Mouse (Mus musculus): Measurements from ENCODE around the gene Susd6.
"Not testable (repeated sequence)": the region's sequence is repeated elsewhere in the genome, so short reads cannot be mapped to it uniquely, and the experiment has no call there.

Gene Susd6

DNA sequence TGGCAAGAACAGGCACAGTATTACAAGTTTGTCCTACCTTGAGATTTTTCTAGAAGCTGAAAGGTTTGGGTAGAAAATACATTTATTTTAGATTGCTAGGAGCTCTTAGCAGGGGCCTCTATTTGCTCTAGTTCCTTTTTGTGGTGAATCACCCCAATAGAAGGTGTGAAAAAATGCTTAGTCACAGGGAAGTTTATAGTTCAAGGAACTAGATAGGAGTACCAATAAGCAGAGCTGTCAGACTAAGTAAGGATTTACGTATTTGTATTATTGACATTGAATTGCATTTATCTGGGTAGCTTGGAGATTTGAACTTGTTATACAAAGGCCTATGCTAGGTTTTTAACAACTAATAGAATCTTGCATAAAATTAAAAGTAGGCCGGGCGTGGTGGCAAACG, 23.6 kb downstream of the Susd6 start:
- DNase-seq (ENCODE audit: low spot score), result no peak

- DNase-seq (ENCODE audit: low spot score), result no peak
These were observed 24.2 kb downstream of the Susd6 start for GRCm38 (mm10) chr12:80814529-80814928.

- DNase-seq (ENCODE audit: low spot score), result no peak
These were observed 25.0 kb downstream of the Susd6 start for GRCm38 (mm10) chr12:80815298-80815697.

DNA sequence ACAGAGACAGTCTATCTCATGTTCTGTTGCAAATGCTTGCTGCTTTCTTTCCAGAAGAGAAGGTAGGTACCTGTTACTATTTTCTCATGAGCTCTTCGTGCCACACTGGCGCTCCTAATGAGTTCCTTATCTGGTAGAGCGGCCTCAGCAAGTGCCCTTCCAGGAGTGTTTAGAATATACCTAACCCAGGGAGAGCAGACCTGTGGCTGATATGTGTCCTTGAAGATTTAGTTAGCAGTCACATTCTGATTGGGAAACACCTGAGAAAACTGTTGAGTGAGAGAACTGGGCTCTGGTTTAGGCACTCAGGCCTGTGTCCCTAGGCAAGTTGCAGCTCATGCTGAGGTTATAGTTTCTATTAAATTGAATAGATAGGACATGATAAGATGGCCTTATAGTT, 25.6 kb downstream of the Susd6 start:
- DNase-seq (ENCODE audit: low spot score), result no peak

DNA sequence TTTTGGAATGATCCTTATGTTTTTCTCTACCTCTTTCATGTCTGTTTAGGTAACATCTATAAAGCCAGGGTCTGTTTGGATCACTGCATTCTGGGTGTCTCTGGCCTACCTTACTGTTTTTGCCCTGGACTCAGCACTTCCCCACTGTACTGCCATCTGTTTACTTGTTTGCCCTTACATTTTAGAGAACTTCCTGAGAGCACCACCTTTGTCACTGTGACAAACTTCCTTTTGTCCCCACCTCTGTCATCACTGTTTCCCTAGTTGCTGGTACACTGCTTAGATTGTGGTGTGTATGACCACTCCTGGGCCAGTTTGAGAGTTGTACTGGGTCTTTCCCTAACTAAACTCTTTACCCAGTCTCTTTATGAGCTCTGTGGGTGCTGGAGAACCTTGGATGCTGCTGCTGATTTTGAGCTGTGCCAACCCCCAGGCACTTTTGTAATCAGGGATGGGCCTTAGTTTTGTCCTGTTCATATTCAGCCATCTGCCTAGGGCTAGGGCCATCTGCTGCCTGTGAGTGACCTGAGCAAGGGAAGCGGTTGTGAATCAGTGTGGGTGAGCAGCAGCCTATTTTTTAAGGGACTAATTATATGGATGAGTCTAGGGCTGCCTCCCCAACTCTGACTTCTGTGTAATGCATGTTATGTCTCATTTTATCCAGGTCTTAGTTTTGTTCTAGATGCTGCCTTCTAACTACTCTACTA, 26.2 kb downstream of the Susd6 start:
- no peak for DNase-seq (ENCODE audit: low spot score)

DNA sequence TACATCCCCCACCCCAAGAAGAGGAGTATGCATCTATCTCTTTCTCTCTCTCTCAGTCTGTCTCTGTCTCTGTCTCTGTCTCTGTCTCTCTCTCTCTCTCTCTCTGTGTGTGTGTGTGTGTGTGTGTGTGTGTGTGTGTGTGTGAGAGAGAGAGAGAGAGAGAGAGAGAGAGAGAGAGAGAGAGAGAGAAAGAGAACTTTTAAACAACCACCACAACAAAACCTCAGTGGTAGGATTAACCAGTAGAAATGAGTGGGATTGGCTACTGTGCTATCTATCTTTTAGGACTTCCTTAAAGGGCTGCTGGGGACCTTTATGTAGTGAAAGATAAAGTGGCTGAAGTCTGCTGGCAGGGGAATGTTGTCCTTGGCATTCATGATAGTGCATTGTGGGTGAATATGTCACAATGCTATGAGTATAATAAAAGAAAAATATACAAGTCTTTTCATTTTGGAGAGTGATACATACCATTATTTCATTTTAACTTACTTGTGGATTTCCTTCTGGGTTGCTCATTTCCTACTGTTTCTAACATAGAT, 27.5 kb downstream of the Susd6 start:
- DNase-seq (ENCODE audit: low spot score), result no peak

DNA sequence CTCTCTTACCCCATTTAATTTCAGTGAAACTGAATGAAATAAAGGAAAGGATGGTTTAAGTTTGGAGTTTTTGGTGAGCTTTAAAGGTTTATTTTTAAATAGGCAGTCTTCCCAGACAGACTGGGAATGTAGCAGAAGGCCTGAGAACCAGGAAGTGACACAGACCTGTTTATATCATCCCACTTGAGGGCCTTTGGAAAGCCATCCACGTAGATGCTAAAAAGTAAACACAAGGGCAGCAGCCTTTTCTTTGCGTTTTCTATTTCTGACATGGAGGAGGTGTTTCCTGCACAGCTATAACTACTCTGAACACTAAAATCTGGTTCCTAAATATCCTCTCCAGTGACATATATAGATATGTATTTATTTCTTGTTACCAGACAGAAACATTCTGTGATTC, 28.7 kb downstream of the Susd6 start:
- DNase-seq (ENCODE audit: low spot score), result not testable (repeated sequence)

GRCm38 (mm10) chr12:80821312-80822007, 31.1 kb downstream of the Susd6 start:
- peak; percentile 26 for DNase-seq (ENCODE audit: low spot score)

GRCm38 (mm10) chr12:80822533-80822932, 32.2 kb downstream of the Susd6 start:
- DNase-seq (ENCODE audit: low spot score), result no peak

DNA sequence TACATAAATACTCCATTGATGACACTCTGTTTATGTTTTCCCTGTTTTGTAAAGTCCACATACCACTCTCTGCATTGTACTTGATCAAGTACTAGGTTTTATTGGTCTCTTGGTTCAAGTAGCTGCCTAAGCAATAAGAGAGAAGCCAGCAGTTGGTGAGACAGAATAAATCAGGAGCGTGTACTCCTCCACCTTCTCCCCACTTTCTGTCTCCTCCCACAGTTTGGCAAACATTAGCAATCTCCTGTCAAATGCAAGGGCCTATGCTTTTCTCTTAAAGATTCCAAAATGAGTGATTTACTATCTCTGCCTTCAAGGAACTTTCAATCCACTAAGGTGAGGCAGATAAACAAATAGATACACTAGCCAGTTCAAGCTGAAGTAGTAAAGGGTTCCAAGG, 33.9 kb downstream of the Susd6 start:
- no peak for DNase-seq (ENCODE audit: low spot score)

GRCm38 (mm10) chr12:80826423-80826822, 36.1 kb downstream of the Susd6 start:
- DNase-seq (ENCODE audit: low spot score), result no peak

DNA sequence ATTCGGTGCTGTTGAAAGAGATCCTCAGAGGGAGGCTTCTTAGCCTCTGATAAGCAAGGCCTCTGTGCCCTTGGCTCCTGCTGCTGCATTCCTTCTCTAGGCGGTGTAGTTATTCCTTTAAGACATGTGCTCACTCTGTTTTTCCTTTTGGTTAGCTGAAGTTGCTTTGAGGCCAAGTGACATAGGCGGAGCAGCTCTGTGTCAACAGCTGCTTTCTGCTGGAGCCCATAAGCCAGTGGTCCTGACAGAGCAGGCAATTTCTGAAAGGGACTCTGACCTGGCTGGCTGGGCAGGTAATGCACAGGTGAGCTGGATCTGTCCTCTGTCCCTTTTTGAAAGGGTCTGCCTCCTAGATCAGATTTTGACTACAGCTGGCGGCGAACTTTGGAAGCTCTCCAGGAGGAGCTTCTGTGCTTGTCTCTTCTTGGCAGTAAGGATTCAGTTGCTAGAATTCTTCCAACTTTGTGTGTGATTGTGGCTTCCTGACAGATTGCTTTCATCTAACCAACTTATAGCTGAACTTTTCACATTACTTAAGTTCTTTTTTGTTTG, 37.2 kb downstream of the Susd6 start:
- DNase-seq (ENCODE audit: low spot score), result peak; percentile 53

GRCm38 (mm10) chr12:80828020-80828419, 37.7 kb downstream of the Susd6 start:
- DNase-seq (ENCODE audit: low spot score), result no peak

- no peak for DNase-seq (ENCODE audit: low spot score)
These were observed 38.6 kb downstream of the Susd6 start for GRCm38 (mm10) chr12:80828951-80829350.

- no peak for DNase-seq (ENCODE audit: low spot score)
These were observed 39.9 kb downstream of the Susd6 start for GRCm38 (mm10) chr12:80830211-80830610.

DNA sequence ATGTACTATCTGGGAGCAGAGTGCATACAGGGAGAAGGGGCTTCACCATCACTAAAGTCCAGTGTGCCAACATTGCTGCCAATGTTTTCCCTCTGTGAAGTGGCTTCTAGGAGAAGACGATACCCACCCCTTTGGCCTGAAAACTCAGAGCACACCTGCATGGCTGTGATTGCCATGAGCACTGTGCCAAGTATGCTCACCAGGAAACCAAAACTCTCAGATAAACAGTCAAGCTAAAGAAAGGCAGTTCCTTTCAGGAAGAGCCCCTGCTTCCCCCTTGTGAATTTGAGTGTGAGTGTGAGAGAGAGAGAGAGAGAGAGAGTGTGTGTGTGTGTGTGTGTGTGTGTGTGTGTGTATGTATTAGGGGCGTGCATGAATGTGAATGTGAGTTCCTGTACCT, 40.5 kb downstream of the Susd6 start:
- DNase-seq (ENCODE audit: low spot score), result no peak

GRCm38 (mm10) chr12:80832313-80832712, 42.0 kb downstream of the Susd6 start:
- DNase-seq (ENCODE audit: low spot score), result no peak

- no peak for DNase-seq (ENCODE audit: low spot score)
These were observed 43.2 kb downstream of the Susd6 start for GRCm38 (mm10) chr12:80833541-80833940.

GRCm38 (mm10) chr12:80834156-80834900, 44.0 kb downstream of the Susd6 start:
- DNase-seq (ENCODE audit: low spot score), result peak; percentile 27

- DNase-seq (ENCODE audit: low spot score), result no peak
These were observed 44.7 kb downstream of the Susd6 start for GRCm38 (mm10) chr12:80834901-80835570.

DNA sequence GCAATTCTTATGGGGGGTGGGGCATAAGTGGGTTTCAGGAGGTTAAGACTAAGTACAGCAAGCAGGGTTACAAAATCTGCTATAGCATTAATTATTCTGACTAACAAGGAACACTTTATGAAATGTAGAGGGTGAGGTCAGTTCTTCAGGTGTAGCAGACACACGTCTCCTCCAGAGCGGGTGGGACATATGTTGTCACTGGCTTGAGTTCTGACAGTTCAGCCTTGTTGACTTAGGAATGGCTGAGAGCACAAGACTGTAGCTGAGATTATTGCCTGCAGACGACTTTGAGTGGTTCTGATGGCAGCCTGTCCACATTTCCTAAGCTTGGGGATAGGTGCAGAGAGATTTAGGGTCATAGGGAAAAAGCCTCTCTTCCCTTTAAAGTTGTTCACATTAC, 47.3 kb downstream of the Susd6 start:
- no peak for DNase-seq (ENCODE audit: low spot score)

- DNase-seq (ENCODE audit: low spot score), result no peak
These were observed 48.0 kb downstream of the Susd6 start for GRCm38 (mm10) chr12:80838271-80838670.

Data from ovary, postnatal 36 days (tissue).